Mouse (Mus musculus): ENCODE results near the gene Itgal. TPM values are rescaled to one million over a fixed set of nuclear protein-coding genes. Genes with fewer than 3 reads are reported as not detected.
"Not testable (repeated sequence)": the region's sequence is repeated elsewhere in the genome, so short reads cannot be mapped to it uniquely, and the experiment has no call there.

Gene Itgal
- polyA plus RNA-seq, 1 experiment from 2014 or later, result 0.82 TPM

DNA sequence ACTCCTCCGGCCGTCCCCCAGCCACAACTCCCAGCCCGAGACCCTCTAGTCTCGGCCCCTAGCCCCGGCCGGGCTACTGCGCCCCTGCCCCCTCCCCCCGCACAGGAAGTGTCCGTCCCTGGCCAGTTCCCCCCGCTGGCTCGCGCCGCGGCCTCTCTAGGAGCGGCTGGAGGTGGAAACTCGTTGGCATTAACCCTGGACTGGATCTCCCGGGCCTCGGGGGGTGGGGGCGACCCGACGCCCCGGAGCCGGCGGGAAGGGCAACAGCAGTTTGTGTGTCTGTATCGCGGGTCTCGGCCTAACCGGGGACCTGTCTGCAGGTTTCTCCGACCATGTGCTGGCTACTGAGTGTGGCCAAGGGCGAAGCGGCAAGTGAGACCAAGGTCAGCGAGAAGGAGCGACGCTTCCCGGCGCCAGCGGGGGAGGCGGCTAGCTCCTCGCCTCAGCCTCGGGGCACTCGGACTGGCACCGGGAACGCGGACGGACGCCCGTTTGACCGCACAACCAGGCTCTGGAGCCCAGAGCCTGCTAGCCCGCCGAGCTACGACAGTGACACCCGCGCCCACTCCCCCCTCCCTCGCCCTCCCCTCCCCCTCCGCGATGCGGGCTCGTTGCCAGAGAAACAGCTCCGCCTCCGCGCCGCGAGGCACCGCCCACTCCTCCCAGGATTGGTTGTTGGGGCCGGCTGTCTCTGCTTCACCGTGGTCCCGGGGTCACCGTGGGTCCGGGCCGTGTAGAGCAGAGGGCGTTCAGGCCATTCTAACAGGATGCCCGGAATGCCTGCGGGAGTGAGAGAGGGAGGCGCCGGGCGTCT, 49.7 kb downstream of the Itgal start, which contains the start of gene Zfp768:
Zfp768 (minus strand) TSS at position 78 of the 814 bp plus-strand sequence.
- peaks cover 37% of the 10 kb centered on the region for H3K36me3 ChIP-seq (replicated peaks)
- H3K27ac ChIP-seq (replicated peaks), result peak within 1 kb of the TSS; percentile 98
- peak; percentile 97 for DNase-seq (ENCODE audit: low spot score)
- peaks cover 41% of the 10 kb centered on the region for H3K4me1 ChIP-seq
- H3K9me3 ChIP-seq, result no peaks in the 10 kb centered on the region
- under 1% methylated on average over 76 of the region's 76 CpGs for WGBS
- peak within 1 kb of the TSS; percentile 94 for H3K4me3 ChIP-seq
- no peaks in the 10 kb centered on the region for H3K27me3 ChIP-seq (replicated peaks; ENCODE audit: low read depth, poor library complexity, severe bottlenecking)

DNA sequence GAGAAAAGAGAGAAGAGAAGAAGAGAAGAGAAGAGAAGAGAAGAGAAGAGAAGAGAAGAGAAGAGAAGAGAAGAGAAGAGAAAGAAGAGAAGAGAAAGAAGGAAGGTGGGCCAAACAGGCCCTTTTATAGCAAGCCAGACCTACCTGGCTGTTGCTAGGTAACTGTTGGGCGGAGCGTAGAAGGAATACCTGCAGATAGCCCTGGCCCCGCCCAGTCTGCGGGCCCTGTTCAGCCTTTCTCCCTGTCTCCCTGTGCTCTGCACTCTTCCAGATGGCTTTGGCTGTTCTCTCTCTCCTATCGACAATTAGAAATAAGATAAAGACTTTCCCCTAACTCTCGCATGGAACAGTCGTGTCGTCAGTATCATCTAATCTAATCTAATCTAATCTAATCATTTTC, 50.6 kb downstream of the Itgal start:
- peak overlapping the region; percentile 98 for H3K27ac ChIP-seq (replicated peaks)

DNA sequence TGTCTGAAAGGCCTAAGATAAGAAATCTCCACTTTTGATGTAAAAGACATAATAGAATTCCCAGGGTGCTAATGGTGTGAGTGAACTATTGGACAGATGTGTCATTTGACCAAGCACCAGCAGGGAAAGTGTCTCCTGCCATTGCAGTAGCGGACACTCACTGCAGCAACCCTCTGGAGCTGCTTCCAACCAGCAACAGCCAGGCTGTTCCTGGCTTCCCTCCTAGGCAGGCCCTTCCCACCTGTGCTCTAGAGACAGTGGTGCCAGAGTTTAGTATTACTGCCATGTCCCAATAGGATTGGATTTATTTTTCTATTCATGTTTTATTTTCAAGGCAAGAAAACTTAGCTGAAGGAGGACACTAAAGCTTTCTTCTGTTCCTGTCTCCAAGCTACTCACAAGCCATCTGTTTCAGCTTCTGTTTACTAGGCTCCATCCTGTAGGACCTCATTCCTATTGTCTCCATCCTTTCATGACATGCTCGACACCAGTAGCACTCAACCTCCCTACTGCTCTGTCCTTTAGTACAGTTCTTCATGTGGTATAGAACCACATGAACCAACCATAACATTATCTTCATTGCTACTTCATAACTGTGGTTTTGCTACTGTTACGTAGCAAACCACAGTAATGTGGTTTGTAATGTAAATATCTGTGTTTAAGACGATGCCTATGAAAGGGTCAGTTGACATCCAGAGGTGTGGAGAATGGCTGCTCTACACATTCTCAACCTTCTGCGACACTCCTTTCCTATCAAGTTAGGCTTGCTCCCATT, 55.4 kb downstream of the Itgal start:
- no peak overlapping the region for H3K4me3 ChIP-seq
- 91% methylated on average over 5 of the region's 5 CpGs for WGBS
- H3K27ac ChIP-seq (replicated peaks), result no peak overlapping the region

More for the DNA sequence above, 50.6 kb downstream of the Itgal start:
- Histone ChIP-seq H3K4me3 (peak overlapping the region; percentile 94), H3K36me3 (replicated peaks) (peaks cover 28% of the 10 kb centered on the region), H3K27me3 (replicated peaks; ENCODE audit: low read depth, poor library complexity, severe bottlenecking) (no peaks in the 10 kb centered on the region), H3K4me1 (peaks cover 41% of the 10 kb centered on the region), H3K9me3 (no peaks in the 10 kb centered on the region)
- peak; percentile 43 for DNase-seq (ENCODE audit: low spot score)
- 17% methylated on average over 8 of the region's 8 CpGs for WGBS

DNA sequence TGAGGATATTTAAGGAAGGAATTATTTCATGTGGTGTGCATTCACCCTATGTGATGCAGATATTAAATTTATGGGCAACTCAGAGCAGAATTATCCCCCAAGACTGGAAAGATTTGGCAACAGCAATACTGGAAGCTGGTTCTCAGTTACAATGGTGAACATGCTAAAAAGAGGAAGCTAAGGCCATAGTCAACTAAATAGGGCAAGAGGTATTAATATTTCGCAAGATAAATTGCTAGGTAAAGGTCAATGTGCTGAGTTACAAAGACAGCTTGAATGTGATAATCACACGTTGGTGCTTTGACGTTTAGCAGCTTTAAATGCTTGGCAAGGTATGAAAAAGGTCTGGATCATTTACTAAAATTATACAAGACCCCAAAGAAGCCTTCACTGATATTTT, 59.7 kb downstream of the Itgal start:
- H3K4me3 ChIP-seq, result no peak overlapping the region
- no peak overlapping the region for H3K27ac ChIP-seq (replicated peaks)
- peaks cover 14% of the 10 kb centered on the region; the same call in 1 of the 2 replicates for H3K27me3 ChIP-seq (replicated peaks; ENCODE audit: low read depth, poor library complexity, severe bottlenecking)
- DNase-seq (ENCODE audit: low spot score), result no peak
- H3K4me1 ChIP-seq, result no peaks in the 10 kb centered on the region
- H3K36me3 ChIP-seq (replicated peaks), result no peaks in the 10 kb centered on the region
- H3K9me3 ChIP-seq, result no peaks in the 10 kb centered on the region
- 72% methylated on average over 3 of the region's 3 CpGs for WGBS

More for the DNA sequence above, 55.4 kb downstream of the Itgal start:
- no peak for DNase-seq (ENCODE audit: low spot score)
- peaks cover 17% of the 10 kb centered on the region for H3K4me1 ChIP-seq
- no peaks in the 10 kb centered on the region for H3K36me3 ChIP-seq (replicated peaks)
- no peaks in the 10 kb centered on the region for H3K27me3 ChIP-seq (replicated peaks; ENCODE audit: low read depth, poor library complexity, severe bottlenecking)
- no peaks in the 10 kb centered on the region for H3K9me3 ChIP-seq

DNA sequence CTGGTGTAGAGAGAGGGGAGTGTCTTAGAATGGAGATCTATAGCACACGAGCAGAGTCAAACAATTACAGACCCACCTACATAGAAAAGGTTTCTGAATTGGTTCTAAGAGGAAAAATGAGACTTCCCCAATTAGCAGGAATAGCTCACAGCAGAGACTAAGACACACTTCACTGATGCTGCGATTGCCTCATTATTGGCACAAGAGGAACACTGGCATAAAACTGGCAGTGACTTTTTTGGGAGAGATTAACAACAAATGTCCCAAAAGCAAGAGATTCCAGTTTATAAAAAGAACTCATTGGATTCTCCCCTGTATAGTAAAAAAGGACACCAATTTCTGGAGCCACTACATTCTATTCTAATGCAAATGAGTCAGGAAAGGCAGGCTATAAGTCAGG, 61.8 kb downstream of the Itgal start:
- H3K27me3 ChIP-seq (replicated peaks; ENCODE audit: low read depth, poor library complexity, severe bottlenecking), result peaks cover 31% of the 10 kb centered on the region
- 69% methylated on average over 2 of the region's 2 CpGs for WGBS
- no peak for DNase-seq (ENCODE audit: low spot score)
- 0 out of 2 replicates have a peak, but pooled peaks cover 3% of the 10 kb centered on the region for H3K4me1 ChIP-seq
- H3K9me3 ChIP-seq, result no peaks in the 10 kb centered on the region
- no peak overlapping the region for H3K27ac ChIP-seq (replicated peaks)
- H3K36me3 ChIP-seq (replicated peaks), result no peaks in the 10 kb centered on the region
- no peak overlapping the region for H3K4me3 ChIP-seq

DNA sequence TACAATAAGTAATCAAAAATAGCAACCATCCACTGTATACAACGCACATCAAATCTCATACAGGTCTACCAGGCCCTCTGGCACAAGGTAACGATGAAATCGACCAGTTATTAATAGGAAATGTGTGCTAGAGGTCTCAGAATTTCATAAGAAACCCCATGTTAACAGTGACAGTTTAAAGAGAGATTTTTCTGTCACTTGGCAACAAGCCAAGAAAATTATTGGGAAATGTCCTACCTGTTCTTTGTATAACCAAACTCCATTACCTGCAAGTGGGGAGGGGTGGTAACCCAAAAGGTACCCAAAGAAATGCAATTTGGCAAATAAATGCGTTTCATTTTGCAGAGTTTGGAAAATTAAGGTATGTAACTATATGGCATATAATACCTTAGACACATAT, 62.4 kb downstream of the Itgal start:
- Histone ChIP-seq H3K4me3 (no peak overlapping the region), H3K27me3 (replicated peaks; ENCODE audit: low read depth, poor library complexity, severe bottlenecking) (peaks cover 37% of the 10 kb centered on the region), H3K27ac (replicated peaks) (no peak overlapping the region), H3K36me3 (replicated peaks) (no peaks in the 10 kb centered on the region), H3K9me3 (no peaks in the 10 kb centered on the region), H3K4me1 (peaks cover 6% of the 10 kb centered on the region)
- DNase-seq (ENCODE audit: low spot score), result no peak
- 69% methylated on average over 4 of the region's 4 CpGs for WGBS

DNA sequence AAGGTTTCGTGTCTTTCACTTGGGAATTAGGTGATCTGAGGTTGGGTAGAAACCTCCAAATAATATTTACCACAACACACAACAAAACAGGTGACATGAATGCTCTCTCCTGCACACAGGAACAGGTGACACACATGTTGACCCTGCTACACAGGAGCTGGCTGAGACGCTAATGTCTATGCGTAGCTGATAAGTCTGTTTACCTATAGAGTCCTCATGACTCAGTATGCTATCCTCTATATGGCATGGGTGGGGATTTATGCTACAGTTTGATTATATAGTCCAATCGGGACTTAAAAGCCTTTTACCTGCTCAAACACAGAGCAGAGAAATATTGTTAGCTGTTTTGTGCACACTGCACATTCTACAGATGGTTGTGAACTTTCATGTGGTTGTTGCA, 64.2 kb downstream of the Itgal start:
- Histone ChIP-seq H3K4me3 (no peak overlapping the region), H3K27ac (replicated peaks) (no peak overlapping the region), H3K9me3 (no peaks in the 10 kb centered on the region), H3K36me3 (replicated peaks) (no peaks in the 10 kb centered on the region), H3K4me1 (peaks cover 11% of the 10 kb centered on the region), H3K27me3 (replicated peaks; ENCODE audit: low read depth, poor library complexity, severe bottlenecking) (peaks cover 54% of the 10 kb centered on the region)
- 79% methylated on average over 4 of the region's 4 CpGs for WGBS
- no peak for DNase-seq (ENCODE audit: low spot score)

DNA sequence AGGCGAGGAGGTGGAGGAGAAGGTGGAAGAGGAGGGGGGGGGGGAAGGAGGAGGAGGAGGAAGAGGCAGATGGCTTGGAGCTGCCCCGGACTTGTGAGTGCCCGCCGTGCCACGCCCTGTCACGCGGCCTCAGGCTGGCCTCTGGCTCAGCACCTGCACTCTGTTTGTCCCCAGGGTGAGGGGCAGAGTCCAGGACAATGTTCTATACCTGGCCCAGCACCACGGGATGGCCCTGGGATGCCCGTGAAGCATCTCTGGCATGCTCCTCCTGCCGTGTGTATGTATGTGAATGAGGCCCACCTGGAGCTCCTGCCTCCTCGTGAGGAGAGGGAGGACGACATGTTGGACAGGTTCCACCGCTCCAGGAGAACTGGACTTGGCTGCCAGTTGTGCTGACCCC, 65.4 kb downstream of the Itgal start:
- 52% methylated on average over 13 of the region's 13 CpGs for WGBS
- H3K27me3 ChIP-seq (replicated peaks; ENCODE audit: low read depth, poor library complexity, severe bottlenecking), result peaks cover 61% of the 10 kb centered on the region

DNA sequence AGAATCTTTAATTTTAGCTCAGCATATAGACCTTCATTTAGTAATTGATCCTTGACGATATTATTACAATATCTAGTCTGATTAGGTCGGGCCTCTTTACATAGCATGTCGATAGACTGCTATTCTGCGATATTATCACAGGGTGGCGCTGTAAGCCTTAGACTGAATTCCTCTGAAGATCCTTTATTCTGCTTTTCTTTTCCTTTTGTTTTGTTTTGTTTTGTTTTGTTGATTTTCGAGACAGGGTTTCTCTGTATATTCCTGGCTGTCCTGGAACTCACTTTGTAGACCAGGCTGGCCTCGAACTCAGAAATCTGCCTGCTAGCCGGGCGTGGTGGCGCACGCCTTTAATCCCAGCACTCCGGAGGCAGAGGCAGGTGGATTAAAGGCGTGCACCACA, 66.4 kb downstream of the Itgal start:
- not testable (repeated sequence) for H3K9me3 ChIP-seq; H3K27ac ChIP-seq (replicated peaks); H3K36me3 ChIP-seq (replicated peaks)
- peaks cover 61% of the 10 kb centered on the region for H3K27me3 ChIP-seq (replicated peaks; ENCODE audit: low read depth, poor library complexity, severe bottlenecking)
- H3K4me1 ChIP-seq, result peaks cover 11% of the 10 kb centered on the region
- WGBS, result 21% methylated on average over 13 of the region's 13 CpGs
- H3K4me3 ChIP-seq, result peak overlapping the region; percentile 26; the same call in 1 of the 2 replicates
- peak; percentile 34 for DNase-seq (ENCODE audit: low spot score)

More for the DNA sequence above, 65.4 kb downstream of the Itgal start:
- no peaks in the 10 kb centered on the region for H3K9me3 ChIP-seq
- DNase-seq (ENCODE audit: low spot score), result no peak
- H3K36me3 ChIP-seq (replicated peaks), result no peaks in the 10 kb centered on the region
- H3K4me1 ChIP-seq, result peaks cover 11% of the 10 kb centered on the region
- no peak overlapping the region for H3K4me3 ChIP-seq
- H3K27ac ChIP-seq (replicated peaks), result no peak overlapping the region

DNA sequence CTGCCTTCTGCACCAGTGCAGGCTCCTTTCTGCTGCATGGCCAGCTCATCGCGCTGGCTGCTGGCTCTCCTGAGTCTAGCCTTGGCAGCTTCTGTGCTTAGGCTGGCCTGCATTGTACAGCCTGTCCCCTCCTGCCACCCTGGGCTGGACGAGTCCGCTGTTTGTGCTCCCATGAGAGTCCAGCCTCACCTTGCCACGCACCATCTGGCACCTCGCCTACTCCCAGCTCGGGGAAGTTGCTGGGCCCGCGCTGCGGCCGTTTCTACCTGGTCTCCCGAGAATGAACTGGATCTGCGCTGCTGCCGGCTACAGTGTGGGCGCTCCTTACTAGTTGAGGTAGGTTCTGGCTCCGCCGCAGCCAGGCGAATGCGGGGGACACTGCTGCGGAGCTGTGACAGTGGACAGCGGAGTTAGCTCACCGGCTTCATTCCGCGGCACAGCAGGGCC, 67.4 kb downstream of the Itgal start:
- Histone ChIP-seq H3K4me3 (peak overlapping the region; percentile 55), H3K4me1 (peaks cover 11% of the 10 kb centered on the region), H3K27ac (replicated peaks) (peak overlapping the region; percentile 52; the same call in 1 of the 2 replicates), H3K36me3 (replicated peaks) (no peaks in the 10 kb centered on the region), H3K27me3 (replicated peaks; ENCODE audit: low read depth, poor library complexity, severe bottlenecking) (peaks cover 55% of the 10 kb centered on the region), H3K9me3 (no peaks in the 10 kb centered on the region)
- peak; percentile 55 for DNase-seq (ENCODE audit: low spot score)
- under 1% methylated on average over 24 of the region's 24 CpGs for WGBS

DNA sequence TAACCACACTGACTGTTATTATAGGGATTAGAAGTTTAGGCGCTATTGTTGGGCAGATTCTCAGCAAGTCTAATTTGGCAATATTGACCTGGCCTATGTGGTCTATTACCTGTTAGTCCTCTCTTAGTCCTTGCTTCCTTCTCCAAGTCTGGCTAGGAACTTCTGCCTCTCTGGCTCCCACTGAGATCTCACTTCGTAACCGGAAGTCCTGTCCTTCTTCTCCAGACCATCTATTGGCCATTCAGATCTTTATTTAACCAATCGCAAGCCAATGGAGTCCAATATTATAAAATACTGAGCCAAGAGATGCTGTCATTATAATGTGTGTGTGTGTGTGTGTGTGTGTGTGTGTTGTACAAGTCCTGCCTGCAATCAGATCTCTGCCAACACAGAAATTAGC, 68.1 kb downstream of the Itgal start:
- WGBS, result 51% methylated on average over 4 of the region's 4 CpGs
- DNase-seq (ENCODE audit: low spot score), result no peak
- H3K36me3 ChIP-seq (replicated peaks), result no peaks in the 10 kb centered on the region
- no peak overlapping the region for H3K27ac ChIP-seq (replicated peaks)
- peak overlapping the region; percentile 55 for H3K4me3 ChIP-seq
- peaks cover 11% of the 10 kb centered on the region for H3K4me1 ChIP-seq
- no peaks in the 10 kb centered on the region for H3K9me3 ChIP-seq
- peaks cover 55% of the 10 kb centered on the region for H3K27me3 ChIP-seq (replicated peaks; ENCODE audit: low read depth, poor library complexity, severe bottlenecking)

DNA sequence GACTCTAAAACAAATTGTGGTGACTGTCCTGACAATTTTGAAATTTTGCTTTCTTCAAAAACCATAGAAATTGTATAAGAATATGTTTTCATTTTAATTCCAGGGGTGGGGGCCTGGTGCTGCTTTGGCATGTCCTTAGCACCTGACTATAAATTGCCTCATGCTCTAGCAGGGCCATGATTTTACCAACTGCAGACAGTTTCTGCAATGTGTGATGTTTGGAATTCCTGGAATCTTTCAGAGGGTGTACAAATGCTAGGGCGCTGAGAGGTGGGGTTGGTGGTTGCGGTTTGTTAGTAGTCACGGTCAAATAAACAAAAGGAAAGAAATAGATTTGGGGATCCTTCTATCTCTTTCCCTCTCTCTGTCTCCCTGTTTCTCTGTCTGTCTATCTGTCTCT, 70.2 kb downstream of the Itgal start:
- Histone ChIP-seq H3K36me3 (replicated peaks) (no peaks in the 10 kb centered on the region), H3K27ac (replicated peaks) (no peak overlapping the region), H3K9me3 (no peaks in the 10 kb centered on the region), H3K4me1 (peaks cover 11% of the 10 kb centered on the region), H3K27me3 (replicated peaks; ENCODE audit: low read depth, poor library complexity, severe bottlenecking) (peaks cover 43% of the 10 kb centered on the region), H3K4me3 (no peak overlapping the region)
- 90% methylated on average over 3 of the region's 3 CpGs for WGBS
- DNase-seq (ENCODE audit: low spot score), result no peak
